Mouse (Mus musculus) CH12.LX (cell line): Measurements from ENCODE around the gene Pip5k1b. TPM values are rescaled to one million over a fixed set of nuclear protein-coding genes. Genes with fewer than 3 reads are reported as not detected.

Source experiments
- DNase-seq: peaks from one replicate; pipeline ENCODE4 v3.0.0-alpha.2; 2013; ENCODE audit errors: extremely low read depth
- H3K27ac ChIP-seq: 2 replicates; pipeline ENCODE4 v1.5.1; 2012; ENCODE audit warnings: low read depth, mild to moderate bottlenecking, control low read depth, moderate library complexity; ENCODE audit not compliant: insufficient read depth
- H3K27me3 ChIP-seq: replicated peaks from 2 replicates; pipeline ENCODE3; 2012; ENCODE audit warnings: inconsistent platforms
- H3K36me3 ChIP-seq, 2 experiments: replicated peaks in 1 of 2; 2 replicates each; pipeline versions ENCODE3 to v1.6.1; 2012; ENCODE audit warnings: inconsistent platforms in 1 of 2, low read length in 1 of 2, mild to moderate bottlenecking in 1 of 2, mixed read lengths in 1 of 2, moderate library complexity in 1 of 2; ENCODE audit not compliant: control insufficient read depth in 1 of 2, insufficient read depth in 1 of 2
- H3K4me1 ChIP-seq, 2 experiments: 2 replicates each; pipeline ENCODE4 v1.6.1; 2012; ENCODE audit warnings: inconsistent platforms in 1 of 2, moderate library complexity in 1 of 2; ENCODE audit not compliant: insufficient read depth in 2 of 2, control insufficient read depth in 1 of 2
- H3K4me2 ChIP-seq: 2 replicates; pipeline ENCODE4 v1.6.1; 2012; ENCODE audit warnings: low read depth, mild to moderate bottlenecking, control low read depth; ENCODE audit not compliant: poor library complexity, insufficient read depth, severe bottlenecking
- H3K4me3 ChIP-seq, 3 experiments: fragments of 150-350 bp in 1 of 3; sonication (generic) in 1 of 3; replicated peaks in 1 of 3; 2 replicates each; pipeline versions ENCODE3 to v1.5.1; 2011 to 2012; ENCODE audit warnings: low read depth in 2 of 3, low read length in 2 of 3, mild to moderate bottlenecking in 2 of 3, moderate library complexity in 2 of 3, control low read depth in 1 of 3, improper control_type of control experiment in 1 of 3, inconsistent platforms in 1 of 3, mixed read lengths in 1 of 3; ENCODE audit not compliant: poor library complexity in 1 of 3
- H3K79me2 ChIP-seq: replicated peaks from 2 replicates; pipeline ENCODE4 v1.6.1; 2012; ENCODE audit warnings: mild to moderate bottlenecking, moderate library complexity; ENCODE audit not compliant: control insufficient read depth, poor library complexity, insufficient read depth, severe bottlenecking; ENCODE audit errors: extremely low read depth
- H3K9ac ChIP-seq: 2 replicates; pipeline ENCODE4 v1.6.1; 2012; ENCODE audit warnings: low read depth, mild to moderate bottlenecking, control low read depth, moderate library complexity; ENCODE audit not compliant: insufficient read depth
- H3K9me3 ChIP-seq: replicated peaks from 2 replicates; pipeline ENCODE3; 2012; ENCODE audit warnings: low read length, inconsistent platforms, mixed read lengths
- CHD1 ChIP-seq: IDR thresholded peaks from 2 replicates; pipeline ENCODE4 v1.6.1; 2012; ENCODE audit warnings: low read depth, low read length, improper control_type of control experiment, inconsistent platforms
- ELF1 ChIP-seq: IDR thresholded peaks from 2 replicates; pipeline ENCODE4 v1.6.1; 2014; ENCODE audit warnings: low read depth, mild to moderate bottlenecking, inconsistent platforms, low read length, improper control_type of control experiment
- EP300 ChIP-seq: IDR thresholded peaks from 2 replicates; pipeline ENCODE4 v1.6.1; 2011; ENCODE audit warnings: low read length, improper control_type of control experiment
- GABPA ChIP-seq: IDR thresholded peaks from 2 replicates; pipeline ENCODE4 v1.6.1; 2012; ENCODE audit warnings: low read depth, low read length, improper control_type of control experiment, inconsistent platforms; ENCODE audit not compliant: insufficient replicate concordance
- IRF4 ChIP-seq: IDR thresholded peaks from 2 replicates; pipeline ENCODE4 v1.6.1; 2014; ENCODE audit warnings: low read depth, mild to moderate bottlenecking, inconsistent platforms, low read length, improper control_type of control experiment
- JUN ChIP-seq: IDR thresholded peaks from 2 replicates; pipeline ENCODE4 v1.6.1; 2011; ENCODE audit warnings: low read depth, mild to moderate bottlenecking, low read length, improper control_type of control experiment, moderate library complexity; ENCODE audit not compliant: insufficient read depth
- JUND ChIP-seq: conservative IDR thresholded peaks from 2 replicates; pipeline ENCODE4 v1.6.1; 2011; ENCODE audit warnings: low read depth, low read length, improper control_type of control experiment
- KAT2A ChIP-seq: IDR thresholded peaks from 2 replicates; pipeline ENCODE4 v1.6.1; 2012; ENCODE audit warnings: low read length, improper control_type of control experiment, inconsistent platforms; ENCODE audit not compliant: insufficient replicate concordance
- MAFK ChIP-seq: IDR thresholded peaks from 2 replicates; pipeline ENCODE4 v1.6.1; 2011; ENCODE audit warnings: low read length, improper control_type of control experiment; ENCODE audit not compliant: insufficient replicate concordance
- PAX5 ChIP-seq: IDR thresholded peaks from 2 replicates; pipeline ENCODE4 v1.6.1; 2012; ENCODE audit warnings: low read length, inconsistent platforms, mixed read lengths
- RCOR1 ChIP-seq: conservative IDR thresholded peaks from 2 replicates; pipeline ENCODE4 v1.6.1; 2012; ENCODE audit warnings: low read depth, mild to moderate bottlenecking, inconsistent platforms, low read length, improper control_type of control experiment
- TBP ChIP-seq: conservative IDR thresholded peaks from 2 replicates; pipeline ENCODE4 v1.6.1; 2011; ENCODE audit warnings: low read depth, low read length, improper control_type of control experiment
- USF1 ChIP-seq: IDR thresholded peaks from 2 replicates; pipeline ENCODE4 v1.6.1; 2014; ENCODE audit warnings: low read depth, mild to moderate bottlenecking, inconsistent platforms, low read length, improper control_type of control experiment
- ZC3H11A ChIP-seq: IDR thresholded peaks from 2 replicates; pipeline ENCODE4 v1.6.1; 2012; ENCODE audit warnings: low read depth, mild to moderate bottlenecking, inconsistent platforms, low read length, improper control_type of control experiment
- ZMIZ1 ChIP-seq: IDR thresholded peaks from 2 replicates; pipeline ENCODE4 v1.6.1; 2012; ENCODE audit warnings: low read depth, mild to moderate bottlenecking, inconsistent platforms, low read length, improper control_type of control experiment
- dilution Hi-C: fragments of 300-500 bp; cut with MboI; formaldehyde crosslinking; loops from 2 replicates; pipeline ENCODE4 v1.14.3; 2020; ENCODE audit warnings: low sequenced_read_pairs; ENCODE audit not compliant: extremely low pct_unique_long_range_greater_than_20kb, extremely low pct_ligation_motif_present
- in situ Hi-C: fragments of 300-500 bp; cut with MboI; formaldehyde crosslinking; loops from 3 replicates; pipeline ENCODE4 v1.14.3; 2019; ENCODE audit warnings: low sequenced_read_pairs, low pct_ligation_motif_present, low pct_unique_long_range_greater_than_20kb, mixed read lengths
- polyA plus RNA-seq: library from polyadenylated mRNA; unstranded; fragments of >175 nt; gene quantifications from 2 replicates; pipeline ENCODE4 v1.2.1, GENCODE M21; 2012; ENCODE audit warnings: low read depth; ENCODE audit not compliant: insufficient read length
- total RNA-seq, 2 experiments: library from RNA; depleted of rRNA; stranded (reverse); fragments of 300-350 nt in 1 of 2; fragments of >200 nt in 1 of 2; gene quantifications; 2 replicates each; pipeline ENCODE4 v1.2.3; 2012 to 2014

Pip5k1b gene
- total and polyA plus RNA-seq, 3 experiments = 1.7 to 2.9 (median 2.0) TPM

GRCm38 (mm10) chr19:24509391-24509790 lies 46.3 kb downstream of the Pip5k1b start:
- TF ChIP-seq JUND = no peak
- TF ChIP-seq MAFK = no peak
- no peak for TF ChIP-seq KAT2A
- TF ChIP-seq PAX5 = no peak
- TF ChIP-seq USF1 = no peak
- no peak for TF ChIP-seq EP300
- no peak for TF ChIP-seq JUN
- no peak for TF ChIP-seq ZMIZ1
- no peak for TF ChIP-seq TBP
- no peak for TF ChIP-seq ZC3H11A
- no peak for TF ChIP-seq ELF1
- TF ChIP-seq, all 38 proteins: peak for 0
- Histone ChIP-seq H3K79me2 (no peaks in the 10 kb centered on the region), H3K36me3 (no peaks in the 10 kb centered on the region), H3K4me2 (no peak overlapping the region), H3K27me3 (no peaks in the 10 kb centered on the region), H3K27ac (no peak overlapping the region), H3K4me1 (no peaks in the 10 kb centered on the region), H3K4me3 (no peak overlapping the region), H3K9me3 (no peaks in the 10 kb centered on the region), H3K9ac (no peak overlapping the region)
- dilution Hi-C loops (no loop called here), in situ Hi-C loops (no loop called here)
- DNase-seq = no peak

- Histone ChIP-seq H3K4me3 (no peak overlapping the region), H3K79me2 (no peaks in the 10 kb centered on the region), H3K9ac (no peak overlapping the region), H3K36me3 (no peaks in the 10 kb centered on the region)
- in situ Hi-C loops = no loop called here
- no peak for TF ChIP-seq JUND
- TF ChIP-seq CHD1 = no peak
- no peak for TF ChIP-seq RCOR1
- TF ChIP-seq KAT2A = no peak
- no peak for TF ChIP-seq ZMIZ1
- TF ChIP-seq IRF4 = no peak
- TF ChIP-seq GABPA = no peak
- TF ChIP-seq, all 38 proteins: peak for 0
- no peak for DNase-seq
- Histone ChIP-seq H3K9me3 (no peaks in the 10 kb centered on the region), H3K4me2 (no peak overlapping the region), H3K4me1 (no peaks in the 10 kb centered on the region), H3K27me3 (no peaks in the 10 kb centered on the region), H3K27ac (no peak overlapping the region)
- dilution Hi-C loops = no loop called here
Observed at GRCm38 (mm10) chr19:24508087-24508767, 47.4 kb downstream of the Pip5k1b start.
